Mouse (Mus musculus) adrenal gland, adult (tissue): ENCODE measurements around the gene Actn2.
A peak's percentile ranks its signal among the peaks of the same experiment; 100 is the strongest.

Source experiments
- DNase-seq, 2 experiments: peaks; one replicate each; pipeline ENCODE4 v3.0.0; 2022 to 2023; ENCODE audit warnings: low spot score in 1 of 2; ENCODE audit not compliant: inconsistent age in 2 of 2

The Actn2 gene

GRCm38 (mm10) chr13:12317191-12317765, 23.3 kb downstream of the Actn2 start:
- DNase-seq, result peak; percentile 58 to 79

- DNase-seq, result no peak
Observed at GRCm38 (mm10) chr13:12314173-12314572, 26.4 kb downstream of the Actn2 start.

GRCm38 (mm10) chr13:12311930-12312492, 28.5 kb downstream of the Actn2 start:
- DNase-seq, result no peak

- DNase-seq, result no peak
Observed at GRCm38 (mm10) chr13:12311371-12311770, 29.2 kb downstream of the Actn2 start.

- DNase-seq, result no peak
Observed at GRCm38 (mm10) chr13:12309446-12309845, 31.1 kb downstream of the Actn2 start.

- no peak for DNase-seq
Observed at GRCm38 (mm10) chr13:12308878-12309277, 31.7 kb downstream of the Actn2 start.

- no peak for DNase-seq
Observed at GRCm38 (mm10) chr13:12308473-12308872, 32.1 kb downstream of the Actn2 start.

- DNase-seq, result no peak
Observed at GRCm38 (mm10) chr13:12307286-12307685, 33.3 kb downstream of the Actn2 start.

GRCm38 (mm10) chr13:12305540-12305939, 35.0 kb downstream of the Actn2 start:
- DNase-seq, result no peak

GRCm38 (mm10) chr13:12304991-12305390, 35.6 kb downstream of the Actn2 start:
- no peak for DNase-seq

- no peak for DNase-seq
Observed at GRCm38 (mm10) chr13:12297777-12298176, 42.8 kb downstream of the Actn2 start.

GRCm38 (mm10) chr13:12296701-12297100, 43.9 kb downstream of the Actn2 start:
- peak; percentile 38 to 81 for DNase-seq

GRCm38 (mm10) chr13:12293810-12294209, 46.8 kb downstream of the Actn2 start:
- peak in 1 of 2 experiments; percentile 42 for DNase-seq

GRCm38 (mm10) chr13:12290700-12291099, 49.9 kb downstream of the Actn2 start:
- DNase-seq, result no peak

GRCm38 (mm10) chr13:12284528-12284927, 56.0 kb downstream of the Actn2 start:
- DNase-seq, result no peak

GRCm38 (mm10) chr13:12283826-12284225, 56.7 kb downstream of the Actn2 start:
- peak; percentile 88 to 90 for DNase-seq

- peak in 1 of 2 experiments; percentile 48 for DNase-seq
Observed at GRCm38 (mm10) chr13:12274721-12275120, 65.8 kb downstream of the Actn2 start.

- no peak for DNase-seq
Observed at GRCm38 (mm10) chr13:12274220-12274619, 66.3 kb downstream of the Actn2 start.

GRCm38 (mm10) chr13:12272953-12273352, 67.6 kb downstream of the Actn2 start:
- peak in 1 of 2 experiments; percentile 82 for DNase-seq

- no peak for DNase-seq
Observed at GRCm38 (mm10) chr13:12267971-12268370, 72.6 kb downstream of the Actn2 start.

GRCm38 (mm10) chr13:12267097-12267496, 73.5 kb downstream of the Actn2 start:
- DNase-seq, result peak in 1 of 2 experiments; percentile 63

- no peak for DNase-seq
Observed at GRCm38 (mm10) chr13:12263996-12264395, 76.6 kb downstream of the Actn2 start.

- DNase-seq, result peak in 1 of 2 experiments; percentile 13
Observed at GRCm38 (mm10) chr13:12261505-12261904, 79.1 kb downstream of the Actn2 start.
